Mouse (Mus musculus): ENCODE data around the gene Ppp1r7. TPM values are rescaled to one million over a fixed set of nuclear protein-coding genes. Genes with fewer than 3 reads are reported as not detected.
A peak's percentile ranks its signal among the peaks of the same experiment; 100 is the strongest.
"Not testable (repeated sequence)": the region's sequence is repeated elsewhere in the genome, so short reads cannot be mapped to it uniquely, and the experiment has no call there.

The Ppp1r7 gene
- polyA plus RNA-seq (2015; fragmentation: Nextera tagmentation; extraction: Ambion mirVana), result 45.8 and 46.9 TPM in 2 replicates

- H3K27me3 ChIP-seq (replicated peaks), result no peaks in the 10 kb centered on the region
- H3K36me3 ChIP-seq (replicated peaks), result no peaks in the 10 kb centered on the region
- peak within 1 kb of the TSS; percentile 93 for H3K4me2 ChIP-seq
- peak within 1 kb of the TSS; percentile 95 for H3K4me3 ChIP-seq
- H3K9ac ChIP-seq, result peak within 1 kb of the TSS; percentile 76
- H3K27ac ChIP-seq, result peak within 1 kb of the TSS; percentile 73
- no peaks in the 10 kb centered on the region for H3K9me3 ChIP-seq
- H3K4me1 ChIP-seq, result peaks cover 12% of the 10 kb centered on the region
- under 1% methylated on average over 63 of the region's 63 CpGs for WGBS
- peak; percentile 98 for ATAC-seq (replicated peaks)
Observed at GRCm38 (mm10) chr1:93342648-93343503, at the start of gene Ppp1r7, which contains the start of gene Pask. Ppp1r7 (plus strand) TSS chr1:93342854. Pask (minus strand) TSS chr1:93343482.

DNA sequence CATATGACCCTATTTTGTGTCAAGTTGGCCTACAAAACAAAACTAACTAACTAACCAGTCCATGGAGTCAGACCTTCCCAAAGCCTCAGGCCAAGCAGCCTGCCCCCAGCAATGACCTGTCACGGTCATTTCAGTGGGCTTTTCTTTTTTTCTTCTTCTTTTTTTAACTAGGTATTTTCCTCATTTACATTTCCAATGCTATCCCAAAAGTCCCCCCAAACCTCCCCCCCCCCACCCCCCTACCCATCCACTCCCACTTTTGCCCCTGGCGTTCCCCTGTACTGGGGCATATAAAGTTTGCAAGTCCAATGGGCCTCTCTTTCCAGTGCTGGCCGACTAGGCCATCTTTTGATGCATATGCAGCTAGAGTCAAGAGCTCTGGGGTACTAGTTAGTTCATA lies 48.2 kb upstream of the Ppp1r7 start:
- H3K9ac ChIP-seq; H3K9me3 ChIP-seq; H3K4me1 ChIP-seq; H3K27me3 ChIP-seq (replicated peaks); H3K27ac ChIP-seq; H3K4me2 ChIP-seq; ATAC-seq (replicated peaks); H3K4me3 ChIP-seq: not testable (repeated sequence)
- WGBS, result 83% methylated on average over 3 of the region's 3 CpGs
- peaks cover 15% of the 10 kb centered on the region; the same call in 1 of the 2 replicates for H3K36me3 ChIP-seq (replicated peaks)

- Histone ChIP-seq H3K9ac (no peak overlapping the region), H3K4me2 (no peak overlapping the region), H3K4me1 (peaks cover 9% of the 10 kb centered on the region), H3K27me3 (replicated peaks) (no peaks in the 10 kb centered on the region), H3K36me3 (replicated peaks) (peaks cover 35% of the 10 kb centered on the region), H3K4me3 (no peak overlapping the region), H3K27ac (no peak overlapping the region), H3K9me3 (no peaks in the 10 kb centered on the region)
- 91% methylated on average over 4 of the region's 4 CpGs for WGBS
- ATAC-seq (replicated peaks), result no peak
Observed at GRCm38 (mm10) chr1:93299791-93300190, 42.9 kb upstream of the Ppp1r7 start.

- no peaks in the 10 kb centered on the region for H3K9me3 ChIP-seq
- ATAC-seq (replicated peaks), result no peak
- H3K27ac ChIP-seq, result no peak overlapping the region
- no peaks in the 10 kb centered on the region for H3K27me3 ChIP-seq (replicated peaks)
- peaks cover 35% of the 10 kb centered on the region for H3K36me3 ChIP-seq (replicated peaks)
- no peak overlapping the region for H3K4me2 ChIP-seq
- H3K4me3 ChIP-seq, result no peak overlapping the region
- 92% methylated on average over 3 of the region's 3 CpGs for WGBS
- H3K4me1 ChIP-seq, result peaks cover 14% of the 10 kb centered on the region
- H3K9ac ChIP-seq, result no peak overlapping the region
Observed at GRCm38 (mm10) chr1:93300578-93300977, 42.1 kb upstream of the Ppp1r7 start.

DNA sequence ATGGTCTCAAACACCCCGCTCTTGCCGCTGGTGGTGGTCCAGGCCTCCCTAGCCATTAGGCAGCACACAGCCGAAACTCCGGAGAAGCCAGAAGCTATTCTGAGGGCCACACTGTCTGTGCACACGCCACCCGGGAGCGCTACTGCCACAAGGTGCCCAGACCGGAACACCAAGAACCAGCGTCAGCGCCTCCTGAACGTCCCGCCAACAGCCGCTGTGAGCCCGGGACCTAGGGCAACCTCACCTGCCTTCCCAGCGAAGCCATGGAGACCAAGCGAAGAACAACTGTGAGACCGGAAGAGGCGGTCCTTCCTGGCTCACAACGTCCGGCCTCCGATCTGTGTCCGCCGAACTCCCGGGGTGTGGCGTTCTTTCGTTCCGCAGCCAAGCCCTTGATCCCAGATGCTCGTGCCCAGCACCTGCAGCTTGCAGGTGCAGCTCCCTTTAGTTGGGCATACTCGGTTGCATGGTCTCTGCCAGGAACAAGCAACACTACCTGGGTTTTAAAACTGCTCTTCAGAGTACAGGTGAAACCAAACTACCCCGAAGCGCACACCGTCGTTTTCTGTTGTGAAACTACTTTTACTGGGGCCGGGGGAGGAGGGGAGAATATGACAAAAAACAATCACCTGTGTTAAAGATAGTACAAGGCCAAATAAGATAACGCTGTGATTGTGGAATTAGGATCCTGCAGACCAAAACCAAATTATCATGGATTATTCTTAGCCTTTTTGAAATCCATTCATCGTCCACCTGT lies 36.9 kb upstream of the Ppp1r7 start, which contains the start of gene Mterf4:
Gene Mterf4, minus strand, starts transcription at position 335 of the 757 bp plus-strand sequence.
- H3K27ac ChIP-seq, result peak within 1 kb of the TSS; percentile 63
- H3K27me3 ChIP-seq (replicated peaks), result no peaks in the 10 kb centered on the region
- peaks cover 21% of the 10 kb centered on the region for H3K4me1 ChIP-seq
- peak within 1 kb of the TSS; percentile 72 for H3K4me2 ChIP-seq
- ATAC-seq (replicated peaks), result peak; percentile 98
- peak within 1 kb of the TSS; percentile 98 for H3K4me3 ChIP-seq
- 7% methylated on average over 36 of the region's 36 CpGs for WGBS
- peak within 1 kb of the TSS; percentile 96 for H3K9ac ChIP-seq
- H3K36me3 ChIP-seq (replicated peaks), result peaks cover 19% of the 10 kb centered on the region
- H3K9me3 ChIP-seq, result no peaks in the 10 kb centered on the region

DNA sequence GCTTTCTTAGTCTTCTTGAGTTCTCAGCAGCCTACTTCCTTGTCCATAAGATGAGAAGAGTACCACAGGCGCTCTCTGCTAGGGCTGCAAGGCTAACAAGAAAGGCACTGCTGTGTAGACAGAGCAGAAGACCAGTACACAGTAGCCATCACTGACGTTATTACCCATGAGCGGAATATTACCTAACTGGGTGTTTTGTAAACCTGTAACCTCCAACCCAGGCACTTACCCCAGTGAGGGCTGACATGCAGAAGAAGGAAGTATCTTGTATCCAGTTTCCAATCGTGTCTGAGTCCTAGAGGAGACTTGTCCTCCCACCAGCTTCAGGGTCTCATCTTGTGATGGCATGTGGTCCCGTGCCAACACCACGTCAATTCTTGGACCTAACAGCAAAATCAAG lies 18.7 kb upstream of the Ppp1r7 start:
- no peak overlapping the region for H3K9ac ChIP-seq
- no peak for ATAC-seq (replicated peaks)
- H3K4me3 ChIP-seq, result no peak overlapping the region
- peaks cover 15% of the 10 kb centered on the region; the same call in 1 of the 2 replicates for H3K36me3 ChIP-seq (replicated peaks)
- no peaks in the 10 kb centered on the region for H3K9me3 ChIP-seq
- 92% methylated on average over 6 of the region's 6 CpGs for WGBS
- H3K27ac ChIP-seq, result no peak overlapping the region
- H3K27me3 ChIP-seq (replicated peaks), result no peaks in the 10 kb centered on the region
- H3K4me1 ChIP-seq, result no peaks in the 10 kb centered on the region
- no peak overlapping the region for H3K4me2 ChIP-seq

DNA sequence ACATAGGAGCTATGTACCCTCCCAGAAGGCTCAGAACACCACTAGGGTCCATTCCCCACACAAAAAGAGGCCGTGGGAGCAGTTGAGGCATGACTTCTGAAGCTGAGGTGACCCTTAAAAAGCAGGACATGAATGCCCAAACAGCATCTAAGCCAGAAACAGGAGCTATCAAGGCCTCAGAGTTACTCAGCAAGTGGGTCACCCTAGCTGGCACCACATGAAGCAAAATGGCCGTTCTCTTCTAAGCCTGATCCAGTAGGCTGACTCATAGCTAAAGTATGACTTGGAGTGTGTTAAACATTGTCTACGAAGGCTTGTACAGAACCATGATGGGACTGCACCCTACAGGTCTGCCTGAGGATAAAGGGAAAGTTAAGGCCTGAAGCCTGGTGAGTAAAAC lies 16.2 kb upstream of the Ppp1r7 start:
- H3K36me3 ChIP-seq (replicated peaks), result peaks cover 8% of the 10 kb centered on the region; the same call in 1 of the 2 replicates
- no peak overlapping the region for H3K4me3 ChIP-seq
- H3K4me1 ChIP-seq, result no peaks in the 10 kb centered on the region
- no peak overlapping the region for H3K4me2 ChIP-seq
- 93% methylated on average over 3 of the region's 3 CpGs for WGBS
- H3K27ac ChIP-seq, result no peak overlapping the region
- H3K27me3 ChIP-seq (replicated peaks), result no peaks in the 10 kb centered on the region
- no peak overlapping the region for H3K9ac ChIP-seq
- H3K9me3 ChIP-seq, result no peaks in the 10 kb centered on the region
- ATAC-seq (replicated peaks), result no peak

GRCm38 (mm10) chr1:93334621-93335020 lies 8.0 kb upstream of the Ppp1r7 start:
- H3K9me3 ChIP-seq, result no peaks in the 10 kb centered on the region
- H3K4me2 ChIP-seq, result no peak overlapping the region
- H3K4me3 ChIP-seq, result no peak overlapping the region
- no peaks in the 10 kb centered on the region for H3K27me3 ChIP-seq (replicated peaks)
- H3K4me1 ChIP-seq, result no peaks in the 10 kb centered on the region
- no peak overlapping the region for H3K9ac ChIP-seq
- no peak for ATAC-seq (replicated peaks)
- H3K36me3 ChIP-seq (replicated peaks), result no peaks in the 10 kb centered on the region
- H3K27ac ChIP-seq, result no peak overlapping the region
- WGBS, result 81% methylated on average over 2 of the region's 2 CpGs

GRCm38 (mm10) chr1:93343504-93344047 lies 922 bp downstream of the Ppp1r7 start:
- peak; percentile 99 for ATAC-seq (replicated peaks)
- no peaks in the 10 kb centered on the region for H3K9me3 ChIP-seq
- WGBS, result under 1% methylated on average over 39 of the region's 39 CpGs
- no peaks in the 10 kb centered on the region for H3K36me3 ChIP-seq (replicated peaks)
- peak overlapping the region; percentile 73 for H3K27ac ChIP-seq
- H3K27me3 ChIP-seq (replicated peaks), result no peaks in the 10 kb centered on the region
- H3K4me1 ChIP-seq, result peaks cover 12% of the 10 kb centered on the region
- H3K9ac ChIP-seq, result peak overlapping the region; percentile 76
- H3K4me2 ChIP-seq, result peak overlapping the region; percentile 93
- H3K4me3 ChIP-seq, result peak overlapping the region; percentile 95

DNA sequence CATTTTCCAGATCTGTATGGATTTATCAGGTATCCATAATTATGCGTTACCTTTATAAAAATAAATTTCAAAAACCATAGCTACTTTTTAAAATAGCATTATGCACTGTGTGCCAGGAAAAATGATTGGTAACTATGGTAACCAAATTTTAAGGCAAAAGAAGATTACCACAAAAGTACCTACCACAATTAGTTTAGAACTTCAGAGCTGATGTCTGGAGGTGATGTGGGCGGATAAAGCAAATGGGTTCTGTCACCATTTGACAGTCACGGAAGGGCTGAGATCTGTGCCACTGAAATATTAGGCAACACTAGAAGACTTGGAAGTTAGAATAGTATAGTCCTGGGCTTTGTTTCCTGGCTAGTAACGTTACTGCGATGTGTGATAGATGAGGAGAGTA lies 4.5 kb downstream of the Ppp1r7 start:
- Histone ChIP-seq H3K27ac (no peak overlapping the region), H3K4me2 (no peak overlapping the region), H3K9ac (no peak overlapping the region), H3K36me3 (replicated peaks) (peaks cover 10% of the 10 kb centered on the region; the same call in 1 of the 2 replicates), H3K9me3 (no peaks in the 10 kb centered on the region), H3K4me1 (peaks cover 11% of the 10 kb centered on the region), H3K27me3 (replicated peaks) (no peaks in the 10 kb centered on the region), H3K4me3 (no peak overlapping the region)
- no peak for ATAC-seq (replicated peaks)
- WGBS, result 95% methylated on average over 5 of the region's 5 CpGs

DNA sequence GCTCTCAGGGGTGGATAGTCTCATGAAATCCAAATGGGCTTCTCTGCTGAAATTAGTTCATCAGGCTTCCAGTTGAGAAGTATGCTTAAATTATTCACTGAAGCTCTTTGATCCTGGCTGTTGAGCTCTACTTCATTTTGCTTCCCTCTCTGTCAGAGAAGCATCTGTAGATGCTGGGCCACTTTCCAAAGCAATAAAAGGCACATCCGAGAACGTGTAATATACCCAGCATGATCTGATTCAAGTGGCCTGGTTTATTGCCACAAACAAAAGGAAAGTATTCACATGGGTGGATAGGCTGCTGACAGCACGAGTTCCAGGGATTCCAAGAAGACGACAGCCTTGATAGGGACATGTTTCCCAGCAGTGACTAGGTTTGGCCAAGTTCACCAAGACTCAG lies 7.0 kb downstream of the Ppp1r7 start:
- Histone ChIP-seq H3K9ac (no peak overlapping the region), H3K9me3 (no peaks in the 10 kb centered on the region), H3K27me3 (replicated peaks) (no peaks in the 10 kb centered on the region), H3K36me3 (replicated peaks) (peaks cover 26% of the 10 kb centered on the region; the same call in 1 of the 2 replicates), H3K27ac (no peak overlapping the region), H3K4me2 (no peak overlapping the region), H3K4me3 (no peak overlapping the region), H3K4me1 (peaks cover under 1% of the 10 kb centered on the region; the same call in 1 of the 2 replicates)
- 75% methylated on average over 4 of the region's 4 CpGs for WGBS
- no peak for ATAC-seq (replicated peaks)

DNA sequence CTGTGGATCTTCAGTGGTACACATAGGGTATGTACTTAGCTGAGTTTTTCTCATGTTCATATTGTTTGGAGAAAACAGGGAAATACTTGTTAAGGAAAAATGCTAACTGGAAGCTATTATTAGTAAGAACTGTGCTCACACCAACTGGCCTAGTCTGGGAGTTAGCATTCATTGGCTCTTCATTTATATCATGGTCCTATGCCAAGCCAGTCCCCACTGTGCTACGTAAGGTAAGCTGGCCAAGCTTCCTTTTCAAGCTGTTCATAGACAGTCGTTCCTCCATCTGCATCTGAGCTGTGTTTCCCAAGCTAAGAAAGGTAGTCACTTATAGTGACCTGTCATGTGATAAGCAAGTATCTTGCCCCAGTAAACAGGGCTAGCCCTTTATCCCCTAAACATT lies 10.1 kb downstream of the Ppp1r7 start:
- Histone ChIP-seq H3K9me3 (no peaks in the 10 kb centered on the region), H3K36me3 (replicated peaks) (peaks cover 34% of the 10 kb centered on the region; the same call in 1 of the 2 replicates), H3K4me1 (no peaks in the 10 kb centered on the region), H3K4me2 (no peak overlapping the region), H3K27ac (no peak overlapping the region), H3K9ac (no peak overlapping the region), H3K4me3 (no peak overlapping the region), H3K27me3 (replicated peaks) (no peaks in the 10 kb centered on the region)
- no peak for ATAC-seq (replicated peaks)
- 95% methylated on average over 2 of the region's 2 CpGs for WGBS
